Mouse (Mus musculus) neutrophil, adult 65 days (primary cell): ENCODE results near the gene Huwe1. TPM values are rescaled to one million over a fixed set of nuclear protein-coding genes. Genes with fewer than 3 reads are reported as not detected.

Experiments
- total RNA-seq: library from RNA; stranded (reverse); gene quantifications from 2 replicates; pipeline ENCODE4 v1.2.4, GENCODE M21; 2023

Huwe1 gene
- 89.0 and 154 TPM in 2 replicates for total RNA-seq

GRCm38 (mm10) chrX:151800701-151801511 lies at the start of gene Huwe1:
Gene Huwe1, plus strand, starts transcription at chrX:151800807.

Other genes with a start within 250 kb of the Huwe1 start
- 28.7 and 37.9 TPM in 2 replicates for gene Hsd17b10, start 201.0 kb downstream of the Huwe1 start, total RNA-seq
- 0.41 and 0.95 TPM in 2 replicates for gene Ribc1, start 215.5 kb downstream of the Huwe1 start, total RNA-seq
- 99.3 and 118 TPM in 2 replicates for gene Smc1a, start 215.6 kb downstream of the Huwe1 start, total RNA-seq